Mouse (Mus musculus) heart, postnatal 0 days (tissue): ENCODE data around the gene Acot11. TPM values are rescaled to one million over a fixed set of nuclear protein-coding genes. Genes with fewer than 3 reads are reported as not detected.
A peak's percentile ranks its signal among the peaks of the same experiment; 100 is the strongest.

Experiments used
- ATAC-seq: fragments of 200-750 bp; cut with Nextera tagmentation; 2 replicates; pipeline ENCODE4 v1.8.0; 2017; ENCODE audit warnings: low read depth, moderate number of reproducible peaks, moderate library complexity; ENCODE audit not compliant: insufficient read depth
- DNase-seq: peaks from one replicate; pipeline ENCODE4 v3.0.0-alpha.2; 2016; ENCODE audit warnings: low spot score
- H3K27ac ChIP-seq: fragments of 300-500 bp; sonication (generic); 2 replicates; pipeline ENCODE4 v1.5.1; 2014; ENCODE audit warnings: low read depth, mild to moderate bottlenecking
- H3K27me3 ChIP-seq: fragments of 300-500 bp; sonication (generic); 2 replicates; pipeline ENCODE4 v1.6.1; 2014; ENCODE audit warnings: low read length, mixed read lengths; ENCODE audit not compliant: control insufficient read depth, insufficient read depth
- H3K36me3 ChIP-seq: fragments of 300-500 bp; sonication (generic); replicated peaks from 2 replicates; pipeline ENCODE4 v1.6.1; 2014; ENCODE audit warnings: low read length, mixed read lengths; ENCODE audit not compliant: control insufficient read depth, insufficient read depth
- H3K4me1 ChIP-seq: fragments of 300-500 bp; sonication (generic); 2 replicates; pipeline ENCODE4 v1.6.1; 2014; ENCODE audit warnings: antibody characterized with exemption; ENCODE audit not compliant: control insufficient read depth, insufficient read depth
- H3K4me2 ChIP-seq: fragments of 300-500 bp; sonication (generic); 2 replicates; pipeline ENCODE4 v1.6.1; 2014; ENCODE audit warnings: low read depth, mild to moderate bottlenecking, low read length, moderate library complexity
- H3K4me3 ChIP-seq: fragments of 300-500 bp; sonication (generic); 2 replicates; pipeline ENCODE4 v1.5.1; 2014; ENCODE audit warnings: low read depth, low read length
- H3K9ac ChIP-seq: fragments of 300-500 bp; sonication (generic); replicated peaks from 2 replicates; pipeline ENCODE4 v1.6.1; 2014; ENCODE audit warnings: low read depth, low read length, mixed read lengths
- H3K9me3 ChIP-seq: fragments of 300-500 bp; sonication (generic); replicated peaks from 2 replicates; pipeline ENCODE4 v1.6.1; 2016; ENCODE audit warnings: low read length; ENCODE audit not compliant: control insufficient read depth
- CTCF ChIP-seq: IDR thresholded peaks from 2 replicates; pipeline ENCODE4 v1.5.1; 2016; ENCODE audit warnings: antibody characterized with exemption, control low read depth, low read depth
- EP300 ChIP-seq: IDR thresholded peaks from 2 replicates; pipeline ENCODE4 v1.6.1; 2016; ENCODE audit warnings: antibody characterized with exemption, low read depth
- WGBS: fragments of 180-500 bp; shearing (Covaris S2); extraction: QIAGEN DNeasy Blood & Tissue Kit; methylation state at CpG from one replicate; pipeline ENCODE4 v1.1.7; 2014; 5-methylcytosine and 5-hydroxymethylcytosine counted together
- polyA plus RNA-seq: library from polyadenylated mRNA; unstranded; fragments of >200 nt; fragmentation: Nextera tagmentation; extraction: Ambion mirVana; gene quantifications from 2 replicates; pipeline ENCODE4 v1.2.1, GENCODE M21; 2015
- total RNA-seq: library from RNA; depleted of rRNA; stranded (reverse); fragments of >200 nt; gene quantifications from 2 replicates; pipeline ENCODE4 v1.2.3, GENCODE M21; 2014; ENCODE audit warnings: low replicate concordance

The Acot11 gene
- total and polyA plus RNA-seq, 2 experiments from 2014 or later, result 5.8 to 18.8 TPM

- Histone ChIP-seq H3K9me3 (no peaks in the 10 kb centered on the region), H3K4me3 (no peak overlapping the region), H3K4me1 (0 out of 2 replicates have a peak, but pooled peaks cover 4% of the 10 kb centered on the region), H3K36me3 (no peaks in the 10 kb centered on the region), H3K4me2 (no peak overlapping the region), H3K9ac (no peak overlapping the region; the same call in 1 of the 2 replicates), H3K27ac (no peak overlapping the region), H3K27me3 (no peaks in the 10 kb centered on the region)
- no peak for DNase-seq
- WGBS, result 38% methylated on average over 7 of the region's 7 CpGs
- no peak for ATAC-seq
- TF ChIP-seq CTCF (no peak), EP300 (no peak)
Measured at GRCm38 (mm10) chr4:106841303-106841702, 36.5 kb upstream of the Acot11 start.

- Histone ChIP-seq H3K27ac (peak overlapping the region; percentile 88), H3K9ac (peak overlapping the region; percentile 59), H3K27me3 (no peaks in the 10 kb centered on the region), H3K4me2 (peak overlapping the region; percentile 96), H3K4me1 (0 out of 2 replicates have a peak, but pooled peaks cover 4% of the 10 kb centered on the region), H3K36me3 (no peaks in the 10 kb centered on the region), H3K9me3 (no peaks in the 10 kb centered on the region), H3K4me3 (peak overlapping the region; percentile 67)
- ATAC-seq (no peak), DNase-seq (no peak)
- no peak for TF ChIP-seq CTCF
- no peak for TF ChIP-seq EP300
- 45% methylated on average over 6 of the region's 6 CpGs for WGBS
Measured at GRCm38 (mm10) chr4:106840651-106841145, 35.9 kb upstream of the Acot11 start.

GRCm38 (mm10) chr4:106839964-106840611, 35.3 kb upstream of the Acot11 start:
- Histone ChIP-seq H3K4me1 (0 out of 2 replicates have a peak, but pooled peaks cover 4% of the 10 kb centered on the region), H3K27ac (peak overlapping the region; percentile 88), H3K9me3 (no peaks in the 10 kb centered on the region), H3K36me3 (no peaks in the 10 kb centered on the region), H3K27me3 (no peaks in the 10 kb centered on the region), H3K4me3 (peak overlapping the region; percentile 67), H3K4me2 (peak overlapping the region; percentile 96), H3K9ac (peak overlapping the region; percentile 59)
- ATAC-seq, result peak; percentile 63
- 1% methylated on average over 34 of the region's 51 CpGs for WGBS
- TF ChIP-seq CTCF, result no peak
- TF ChIP-seq EP300, result peak; percentile 82; the same call in 1 of the 2 replicates
- DNase-seq, result peak; percentile 78

GRCm38 (mm10) chr4:106839254-106839834, 34.5 kb upstream of the Acot11 start:
- WGBS, result under 1% methylated on average over 32 of the region's 32 CpGs
- no peaks in the 10 kb centered on the region for H3K36me3 ChIP-seq
- H3K4me2 ChIP-seq, result peak overlapping the region; percentile 96
- H3K9me3 ChIP-seq, result no peaks in the 10 kb centered on the region
- peak overlapping the region; percentile 88 for H3K27ac ChIP-seq
- DNase-seq, result peak; percentile 29
- H3K27me3 ChIP-seq, result no peaks in the 10 kb centered on the region
- ATAC-seq, result peak; percentile 26
- H3K4me1 ChIP-seq, result 0 out of 2 replicates have a peak, but pooled peaks cover 4% of the 10 kb centered on the region
- H3K4me3 ChIP-seq, result peak overlapping the region; percentile 67
- peak overlapping the region; percentile 59 for H3K9ac ChIP-seq
- TF ChIP-seq CTCF (no peak), EP300 (no peak)

- Histone ChIP-seq H3K4me3 (peak overlapping the region; percentile 67), H3K4me1 (0 out of 2 replicates have a peak, but pooled peaks cover 4% of the 10 kb centered on the region), H3K27ac (peak overlapping the region; percentile 88), H3K9ac (peak overlapping the region; percentile 59), H3K36me3 (no peaks in the 10 kb centered on the region), H3K4me2 (peak overlapping the region; percentile 96), H3K27me3 (no peaks in the 10 kb centered on the region), H3K9me3 (no peaks in the 10 kb centered on the region)
- 2% methylated on average over 36 of the region's 36 CpGs for WGBS
- ATAC-seq (peak; percentile 87), DNase-seq (peak; percentile 90)
- TF ChIP-seq CTCF (peak; percentile 94), EP300 (peak; percentile 59; the same call in 1 of the 2 replicates)
Measured at GRCm38 (mm10) chr4:106838548-106839253, 33.9 kb upstream of the Acot11 start.
